Mouse (Mus musculus) limb, embryonic 15.5 days (tissue): ENCODE measurements at regions not wholly inside any gene's neighbourhood (a gene's known extent, or its start where the extent isn't known, plus 50 kb on each side); places are given as distances from the start of the nearest gene placed in this dataset.

Source experiments
- ATAC-seq: fragments of 200-750 bp; cut with Nextera tagmentation; 2 replicates; pipeline ENCODE4 v1.8.0; 2017; ENCODE audit warnings: low read depth, moderate TSS enrichment; ENCODE audit not compliant: insufficient number of reproducible peaks, low FRiP score, low TSS enrichment
- H3K27ac ChIP-seq: fragments of 300-500 bp; sonication (generic); 2 replicates; pipeline ENCODE4 v1.5.1; 2015; ENCODE audit warnings: moderate library complexity, mild to moderate bottlenecking, inconsistent platforms
- H3K27me3 ChIP-seq: fragments of 300-500 bp; sonication (generic); 2 replicates; pipeline ENCODE4 v1.6.1; 2015; ENCODE audit warnings: inconsistent platforms
- H3K36me3 ChIP-seq: fragments of 300-500 bp; sonication (generic); 2 replicates; pipeline ENCODE4 v1.6.1; 2015; ENCODE audit warnings: inconsistent platforms
- H3K4me1 ChIP-seq: fragments of 300-500 bp; sonication (generic); 2 replicates; pipeline ENCODE4 v1.6.1; 2015; ENCODE audit warnings: inconsistent platforms
- H3K4me2 ChIP-seq: fragments of 300-500 bp; sonication (generic); 2 replicates; pipeline ENCODE4 v1.6.1; 2015; ENCODE audit warnings: mild to moderate bottlenecking, inconsistent platforms
- H3K4me3 ChIP-seq: fragments of 300-500 bp; sonication (generic); 2 replicates; pipeline ENCODE4 v1.5.1; 2015; ENCODE audit warnings: mild to moderate bottlenecking, inconsistent platforms
- H3K9ac ChIP-seq: fragments of 300-500 bp; sonication (generic); 2 replicates; pipeline ENCODE4 v1.6.1; 2015; ENCODE audit warnings: inconsistent platforms
- H3K9me3 ChIP-seq: fragments of 300-500 bp; sonication (generic); 2 replicates; pipeline ENCODE4 v1.6.1; 2016; ENCODE audit warnings: inconsistent platforms
- WGBS: fragments of 180-500 bp; shearing (Covaris S2); methylation state at CpG from one replicate; pipeline ENCODE4 v1.1.7; 2015; 5-methylcytosine and 5-hydroxymethylcytosine counted together

DNA sequence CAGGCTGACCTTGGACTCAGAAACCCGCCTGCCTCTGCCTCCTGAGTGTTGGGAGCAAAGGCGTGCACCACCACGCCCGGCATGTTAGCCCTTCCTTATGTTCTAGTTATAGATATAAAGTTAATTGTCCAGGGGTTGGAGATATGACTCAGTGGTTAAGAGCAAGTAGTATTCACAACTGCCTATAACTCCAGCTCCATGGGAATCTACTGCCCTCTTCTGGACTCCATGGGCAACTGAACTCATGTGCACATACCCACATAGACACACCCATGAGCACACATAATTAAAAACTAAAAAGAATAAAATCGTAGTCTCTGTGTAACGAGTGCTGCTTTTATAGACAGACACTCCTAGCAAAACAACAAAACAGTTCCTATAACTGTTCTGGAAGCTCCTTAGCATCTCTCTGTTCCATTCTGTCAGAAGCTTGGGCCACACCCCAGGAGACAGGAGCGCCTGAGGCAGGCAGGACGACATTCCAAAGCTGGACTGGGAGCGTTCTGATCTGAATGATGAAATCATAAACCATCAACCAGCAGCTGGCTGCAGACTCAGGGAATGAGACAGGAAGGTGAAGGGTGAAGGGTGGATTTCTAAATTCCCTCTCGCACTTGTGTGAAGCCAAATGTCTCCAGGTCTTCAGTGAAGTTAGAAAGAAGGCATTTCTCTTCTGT, 80.6 kb upstream of the Zfp217 start:
- 76% methylated on average over 10 of the region's 10 CpGs for WGBS
- ATAC-seq = no peak
- H3K4me3 ChIP-seq = no peak overlapping the region
- H3K27me3 ChIP-seq = 0 out of 2 replicates have a peak, but pooled peaks cover under 1% of the 10 kb centered on the region
- H3K9me3 ChIP-seq = no peaks in the 10 kb centered on the region
- peaks cover 12% of the 10 kb centered on the region; the same call in 1 of the 2 replicates for H3K4me1 ChIP-seq
- no peak overlapping the region for H3K9ac ChIP-seq
- H3K36me3 ChIP-seq = no peaks in the 10 kb centered on the region
- H3K27ac ChIP-seq = no peak overlapping the region
- H3K4me2 ChIP-seq = no peak overlapping the region

GRCm38 (mm10) chr2:170223872-170224271, 76.0 kb upstream of the Zfp217 start:
- Histone ChIP-seq H3K27ac (no peak overlapping the region), H3K36me3 (no peaks in the 10 kb centered on the region), H3K9me3 (no peaks in the 10 kb centered on the region), H3K4me3 (no peak overlapping the region), H3K9ac (no peak overlapping the region), H3K4me2 (no peak overlapping the region), H3K27me3 (peaks cover 7% of the 10 kb centered on the region), H3K4me1 (peaks cover 42% of the 10 kb centered on the region)
- no peak for ATAC-seq
- WGBS = 64% methylated on average over 7 of the region's 7 CpGs

GRCm38 (mm10) chr2:170222819-170223218, 74.9 kb upstream of the Zfp217 start:
- Histone ChIP-seq H3K9ac (no peak overlapping the region), H3K36me3 (no peaks in the 10 kb centered on the region), H3K9me3 (no peaks in the 10 kb centered on the region), H3K4me3 (no peak overlapping the region), H3K27ac (peak overlapping the region; percentile 23; the same call in 1 of the 2 replicates), H3K27me3 (peaks cover 7% of the 10 kb centered on the region), H3K4me1 (peaks cover 50% of the 10 kb centered on the region), H3K4me2 (peak overlapping the region; percentile 10; the same call in 1 of the 2 replicates)
- no peak for ATAC-seq
- WGBS = 8% methylated on average over 6 of the region's 6 CpGs

- 19% methylated on average over 13 of the region's 13 CpGs for WGBS
- Histone ChIP-seq H3K27ac (no peak overlapping the region), H3K27me3 (peaks cover 7% of the 10 kb centered on the region), H3K4me1 (peaks cover 50% of the 10 kb centered on the region), H3K9me3 (no peaks in the 10 kb centered on the region), H3K4me3 (no peak overlapping the region), H3K36me3 (no peaks in the 10 kb centered on the region), H3K4me2 (peak overlapping the region; percentile 22; the same call in 1 of the 2 replicates), H3K9ac (no peak overlapping the region)
- ATAC-seq = no peak
Observed at GRCm38 (mm10) chr2:170221994-170222535, 74.2 kb upstream of the Zfp217 start.

GRCm38 (mm10) chr2:170220871-170221369, 73.0 kb upstream of the Zfp217 start:
- peak overlapping the region; percentile 57 for H3K4me2 ChIP-seq
- peak overlapping the region; percentile 37 for H3K4me3 ChIP-seq
- no peaks in the 10 kb centered on the region for H3K9me3 ChIP-seq
- peaks cover 50% of the 10 kb centered on the region for H3K4me1 ChIP-seq
- H3K27ac ChIP-seq = peak overlapping the region; percentile 80
- peak overlapping the region; percentile 31; the same call in 1 of the 2 replicates for H3K9ac ChIP-seq
- under 1% methylated on average over 20 of the region's 20 CpGs for WGBS
- no peak for ATAC-seq
- no peaks in the 10 kb centered on the region for H3K36me3 ChIP-seq
- H3K27me3 ChIP-seq = peaks cover 7% of the 10 kb centered on the region

DNA sequence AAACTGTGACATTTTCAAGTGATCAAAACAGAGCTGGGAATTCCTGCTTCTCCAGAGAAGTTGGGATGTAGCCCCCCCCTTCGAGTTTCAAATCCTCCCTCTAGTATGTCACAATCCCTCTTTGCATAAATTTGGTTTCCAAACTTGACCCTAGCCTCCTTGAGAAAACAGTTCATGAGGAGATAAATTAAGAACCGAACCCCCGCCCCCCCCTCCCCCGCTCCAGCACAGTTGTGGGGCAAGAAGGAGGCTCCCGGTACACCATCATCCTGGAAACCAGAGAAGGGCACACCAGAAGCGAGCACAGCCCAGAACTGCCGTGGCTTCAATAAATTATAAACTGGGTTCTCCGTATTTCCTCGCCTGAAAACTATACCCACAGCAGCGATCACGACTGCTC, 72.5 kb upstream of the Zfp217 start:
- H3K9ac ChIP-seq = no peak overlapping the region
- no peak for ATAC-seq
- WGBS = 3% methylated on average over 11 of the region's 11 CpGs

GRCm38 (mm10) chr2:170219611-170220401, 71.9 kb upstream of the Zfp217 start:
- Histone ChIP-seq H3K27me3 (peaks cover 7% of the 10 kb centered on the region), H3K9ac (0 out of 2 replicates have a peak overlapping the region, but pooled peaks have one; percentile 4), H3K9me3 (no peaks in the 10 kb centered on the region), H3K4me1 (peaks cover 50% of the 10 kb centered on the region), H3K4me2 (peak overlapping the region; percentile 57), H3K27ac (peak overlapping the region; percentile 80), H3K36me3 (no peaks in the 10 kb centered on the region), H3K4me3 (peak overlapping the region; percentile 37)
- 3% methylated on average over 20 of the region's 20 CpGs for WGBS
- ATAC-seq = no peak

More for the DNA sequence above, 72.5 kb upstream of the Zfp217 start:
- Histone ChIP-seq H3K27ac (peak overlapping the region; percentile 80), H3K4me2 (peak overlapping the region; percentile 57), H3K36me3 (no peaks in the 10 kb centered on the region), H3K4me1 (peaks cover 50% of the 10 kb centered on the region), H3K9me3 (no peaks in the 10 kb centered on the region), H3K27me3 (peaks cover 7% of the 10 kb centered on the region), H3K4me3 (peak overlapping the region; percentile 37)

- no peaks in the 10 kb centered on the region for H3K9me3 ChIP-seq
- no peaks in the 10 kb centered on the region for H3K36me3 ChIP-seq
- peaks cover 50% of the 10 kb centered on the region for H3K4me1 ChIP-seq
- peaks cover 7% of the 10 kb centered on the region for H3K27me3 ChIP-seq
- H3K9ac ChIP-seq = 0 out of 2 replicates have a peak overlapping the region, but pooled peaks have one; percentile 4
- H3K4me3 ChIP-seq = peak overlapping the region; percentile 37
- no peak for ATAC-seq
- 2% methylated on average over 11 of the region's 11 CpGs for WGBS
- peak overlapping the region; percentile 80 for H3K27ac ChIP-seq
- H3K4me2 ChIP-seq = peak overlapping the region; percentile 57
Observed at GRCm38 (mm10) chr2:170219161-170219581, 71.3 kb upstream of the Zfp217 start.

GRCm38 (mm10) chr2:170218230-170219044, 70.5 kb upstream of the Zfp217 start:
- Histone ChIP-seq H3K4me2 (peak overlapping the region; percentile 57), H3K36me3 (no peaks in the 10 kb centered on the region), H3K27ac (peak overlapping the region; percentile 43), H3K4me3 (peak overlapping the region; percentile 37), H3K27me3 (peaks cover 6% of the 10 kb centered on the region), H3K9ac (no peak overlapping the region), H3K4me1 (peaks cover 47% of the 10 kb centered on the region), H3K9me3 (no peaks in the 10 kb centered on the region)
- no peak; the same call in 1 of the 2 replicates for ATAC-seq
- WGBS = 11% methylated on average over 22 of the region's 22 CpGs

- Histone ChIP-seq H3K27me3 (no peaks in the 10 kb centered on the region), H3K4me2 (no peak overlapping the region), H3K9me3 (no peaks in the 10 kb centered on the region), H3K4me1 (peaks cover 30% of the 10 kb centered on the region), H3K36me3 (no peaks in the 10 kb centered on the region), H3K27ac (no peak overlapping the region), H3K9ac (no peak overlapping the region), H3K4me3 (no peak overlapping the region)
- WGBS = 92% methylated on average over 7 of the region's 7 CpGs
- ATAC-seq = no peak
Observed at GRCm38 (mm10) chr2:170216311-170216710, 68.4 kb upstream of the Zfp217 start.

DNA sequence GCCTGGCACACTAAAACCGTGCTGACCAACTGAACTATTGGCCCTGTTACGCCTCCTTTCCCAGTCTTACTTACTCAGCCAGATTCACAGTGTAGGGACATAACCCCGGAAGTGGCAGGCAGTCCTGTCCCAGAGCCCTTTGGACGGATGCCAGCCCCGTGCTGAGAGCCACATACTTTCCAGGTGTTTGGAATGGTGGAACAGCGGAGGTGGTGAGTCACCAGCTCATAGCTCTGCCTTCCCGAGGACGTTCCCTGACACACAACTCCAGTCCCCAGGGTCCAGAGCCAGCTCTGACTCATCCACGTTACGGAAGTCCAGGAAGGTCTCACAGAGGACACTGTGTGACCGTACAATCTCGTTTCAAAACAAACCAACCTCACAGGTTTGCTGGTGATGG, 61.2 kb upstream of the Zfp217 start:
- ATAC-seq = 0 out of 2 replicates have a peak, but pooled peaks have one; percentile 37
- 50% methylated on average over 12 of the region's 12 CpGs for WGBS

More for the DNA sequence above, 61.2 kb upstream of the Zfp217 start:
- no peaks in the 10 kb centered on the region for H3K36me3 ChIP-seq
- H3K9ac ChIP-seq = no peak overlapping the region
- H3K4me2 ChIP-seq = no peak overlapping the region
- H3K27me3 ChIP-seq = no peaks in the 10 kb centered on the region
- no peak overlapping the region for H3K4me3 ChIP-seq
- peaks cover 21% of the 10 kb centered on the region for H3K4me1 ChIP-seq
- H3K27ac ChIP-seq = no peak overlapping the region
- no peaks in the 10 kb centered on the region for H3K9me3 ChIP-seq
